Mouse (Mus musculus) CH12.LX (cell line): ENCODE measurements at regions not wholly inside any gene's neighbourhood (a gene's known extent, or its start where the extent isn't known, plus 50 kb on each side); places are given as distances from the start of the nearest gene placed in this dataset.

Experiments
- DNase-seq: peaks from one replicate; pipeline ENCODE4 v3.0.0-alpha.2; 2013; ENCODE audit errors: extremely low read depth
- H3K27ac ChIP-seq: 2 replicates; pipeline ENCODE4 v1.5.1; 2012; ENCODE audit warnings: low read depth, mild to moderate bottlenecking, control low read depth, moderate library complexity; ENCODE audit not compliant: insufficient read depth
- H3K27me3 ChIP-seq: replicated peaks from 2 replicates; pipeline ENCODE3; 2012; ENCODE audit warnings: inconsistent platforms
- H3K36me3 ChIP-seq, 2 experiments: replicated peaks in 1 of 2; 2 replicates each; pipeline versions ENCODE3 to v1.6.1; 2012; ENCODE audit warnings: inconsistent platforms in 1 of 2, low read length in 1 of 2, mild to moderate bottlenecking in 1 of 2, mixed read lengths in 1 of 2, moderate library complexity in 1 of 2; ENCODE audit not compliant: control insufficient read depth in 1 of 2, insufficient read depth in 1 of 2
- H3K4me1 ChIP-seq, 2 experiments: 2 replicates each; pipeline ENCODE4 v1.6.1; 2012; ENCODE audit warnings: inconsistent platforms in 1 of 2, moderate library complexity in 1 of 2; ENCODE audit not compliant: insufficient read depth in 2 of 2, control insufficient read depth in 1 of 2
- H3K4me2 ChIP-seq: 2 replicates; pipeline ENCODE4 v1.6.1; 2012; ENCODE audit warnings: low read depth, mild to moderate bottlenecking, control low read depth; ENCODE audit not compliant: poor library complexity, insufficient read depth, severe bottlenecking
- H3K4me3 ChIP-seq, 3 experiments: fragments of 150-350 bp in 1 of 3; sonication (generic) in 1 of 3; replicated peaks in 1 of 3; 2 replicates each; pipeline versions ENCODE3 to v1.5.1; 2011 to 2012; ENCODE audit warnings: low read depth in 2 of 3, low read length in 2 of 3, mild to moderate bottlenecking in 2 of 3, moderate library complexity in 2 of 3, control low read depth in 1 of 3, improper control_type of control experiment in 1 of 3, inconsistent platforms in 1 of 3, mixed read lengths in 1 of 3; ENCODE audit not compliant: poor library complexity in 1 of 3
- H3K79me2 ChIP-seq: replicated peaks from 2 replicates; pipeline ENCODE4 v1.6.1; 2012; ENCODE audit warnings: mild to moderate bottlenecking, moderate library complexity; ENCODE audit not compliant: control insufficient read depth, poor library complexity, insufficient read depth, severe bottlenecking; ENCODE audit errors: extremely low read depth
- H3K9ac ChIP-seq: 2 replicates; pipeline ENCODE4 v1.6.1; 2012; ENCODE audit warnings: low read depth, mild to moderate bottlenecking, control low read depth, moderate library complexity; ENCODE audit not compliant: insufficient read depth
- H3K9me3 ChIP-seq: replicated peaks from 2 replicates; pipeline ENCODE3; 2012; ENCODE audit warnings: low read length, inconsistent platforms, mixed read lengths
- CHD1 ChIP-seq: IDR thresholded peaks from 2 replicates; pipeline ENCODE4 v1.6.1; 2012; ENCODE audit warnings: low read depth, low read length, improper control_type of control experiment, inconsistent platforms
- ETS1 ChIP-seq: conservative IDR thresholded peaks from 2 replicates; pipeline ENCODE4 v1.6.1; 2012; ENCODE audit warnings: low read depth, mild to moderate bottlenecking, inconsistent platforms, low read length, improper control_type of control experiment, moderate library complexity
- IRF4 ChIP-seq: IDR thresholded peaks from 2 replicates; pipeline ENCODE4 v1.6.1; 2014; ENCODE audit warnings: low read depth, mild to moderate bottlenecking, inconsistent platforms, low read length, improper control_type of control experiment
- JUN ChIP-seq: IDR thresholded peaks from 2 replicates; pipeline ENCODE4 v1.6.1; 2011; ENCODE audit warnings: low read depth, mild to moderate bottlenecking, low read length, improper control_type of control experiment, moderate library complexity; ENCODE audit not compliant: insufficient read depth
- JUND ChIP-seq: conservative IDR thresholded peaks from 2 replicates; pipeline ENCODE4 v1.6.1; 2011; ENCODE audit warnings: low read depth, low read length, improper control_type of control experiment
- MAX ChIP-seq: IDR thresholded peaks from 2 replicates; pipeline ENCODE4 v1.6.1; 2011; ENCODE audit warnings: low read length, improper control_type of control experiment
- MEF2A ChIP-seq: IDR thresholded peaks from 2 replicates; pipeline ENCODE4 v1.6.1; 2014; ENCODE audit warnings: low read depth, mild to moderate bottlenecking, inconsistent platforms, low read length, improper control_type of control experiment, borderline replicate concordance
- MXI1 ChIP-seq: IDR thresholded peaks from 2 replicates; pipeline ENCODE4 v1.6.1; 2011; ENCODE audit warnings: mild to moderate bottlenecking, low read depth, low read length, improper control_type of control experiment
- NELFE ChIP-seq: IDR thresholded peaks from 2 replicates; pipeline ENCODE4 v1.6.1; 2011; ENCODE audit warnings: low read depth, low read length, improper control_type of control experiment
- NRF1 ChIP-seq: IDR thresholded peaks from 2 replicates; pipeline ENCODE4 v1.6.1; 2014; ENCODE audit warnings: low read depth, mild to moderate bottlenecking, inconsistent platforms, low read length, improper control_type of control experiment, moderate library complexity
- TBP ChIP-seq: conservative IDR thresholded peaks from 2 replicates; pipeline ENCODE4 v1.6.1; 2011; ENCODE audit warnings: low read depth, low read length, improper control_type of control experiment
- UBTF ChIP-seq: IDR thresholded peaks from 2 replicates; pipeline ENCODE4 v1.6.1; 2012; ENCODE audit warnings: low read depth, mild to moderate bottlenecking, inconsistent platforms, low read length, improper control_type of control experiment, moderate library complexity
- ZMIZ1 ChIP-seq: IDR thresholded peaks from 2 replicates; pipeline ENCODE4 v1.6.1; 2012; ENCODE audit warnings: low read depth, mild to moderate bottlenecking, inconsistent platforms, low read length, improper control_type of control experiment
- dilution Hi-C: fragments of 300-500 bp; cut with MboI; formaldehyde crosslinking; loops from 2 replicates; pipeline ENCODE4 v1.14.3; 2020; ENCODE audit warnings: low sequenced_read_pairs; ENCODE audit not compliant: extremely low pct_unique_long_range_greater_than_20kb, extremely low pct_ligation_motif_present
- in situ Hi-C: fragments of 300-500 bp; cut with MboI; formaldehyde crosslinking; loops from 3 replicates; pipeline ENCODE4 v1.14.3; 2019; ENCODE audit warnings: low sequenced_read_pairs, low pct_ligation_motif_present, low pct_unique_long_range_greater_than_20kb, mixed read lengths

DNA sequence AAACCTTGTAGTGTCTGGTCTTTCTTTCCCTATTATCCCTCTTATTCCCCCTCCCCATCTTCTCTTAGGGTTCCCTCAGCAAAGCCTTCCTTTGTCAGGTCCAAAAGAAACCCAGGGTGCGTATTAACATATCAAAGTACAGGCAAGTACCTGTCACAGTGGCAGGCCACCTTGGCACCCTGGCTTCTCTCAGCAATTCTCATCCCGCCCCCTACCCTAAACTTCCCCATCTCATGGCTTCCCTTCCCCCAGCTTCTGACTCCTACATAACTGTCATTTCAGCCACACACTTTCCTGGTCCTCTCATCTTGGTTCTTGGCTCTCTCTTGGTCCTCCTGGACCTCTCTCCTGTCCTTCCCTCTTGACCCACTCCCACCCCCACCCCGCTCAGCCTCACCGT lies 112.8 kb upstream of the Gdf10 start:
- Histone ChIP-seq H3K4me1 (peaks cover 3 to 18% of the 10 kb centered on the region in 2 experiments; a peak in 3 of 4 replicates), H3K27ac (no peak overlapping the region), H3K4me3 (no peak overlapping the region), H3K9ac (no peak overlapping the region), H3K27me3 (no peaks in the 10 kb centered on the region), H3K9me3 (no peaks in the 10 kb centered on the region), H3K79me2 (no peaks in the 10 kb centered on the region), H3K4me2 (no peak overlapping the region), H3K36me3 (no peaks in the 10 kb centered on the region)
- in situ Hi-C loops (no loop called here), dilution Hi-C loops (no loop called here)
- TF ChIP-seq JUND (no peak), MXI1 (no peak), NRF1 (no peak), JUN (no peak)
- no peak for DNase-seq

DNA sequence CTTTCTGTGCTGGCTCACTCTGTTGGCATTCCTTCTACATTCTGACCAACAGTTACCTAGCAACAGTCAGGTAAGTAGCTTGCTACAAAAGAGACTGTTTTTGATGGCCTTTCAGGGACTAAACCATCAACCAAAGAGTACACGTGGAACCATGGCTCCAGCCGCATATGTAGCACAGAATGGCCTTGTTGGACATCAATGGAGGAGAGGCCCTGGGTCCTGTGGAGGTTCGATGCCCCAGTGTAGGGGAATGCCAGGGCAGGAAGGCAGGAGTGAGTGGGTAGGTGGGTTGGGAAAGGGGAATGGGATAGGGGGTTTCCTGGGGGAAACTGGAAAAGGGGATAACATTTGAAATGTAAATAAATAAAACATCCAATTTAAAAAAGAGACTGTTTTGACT lies 112.1 kb upstream of the Gdf10 start:
- dilution Hi-C loops = no loop called here

DNA sequence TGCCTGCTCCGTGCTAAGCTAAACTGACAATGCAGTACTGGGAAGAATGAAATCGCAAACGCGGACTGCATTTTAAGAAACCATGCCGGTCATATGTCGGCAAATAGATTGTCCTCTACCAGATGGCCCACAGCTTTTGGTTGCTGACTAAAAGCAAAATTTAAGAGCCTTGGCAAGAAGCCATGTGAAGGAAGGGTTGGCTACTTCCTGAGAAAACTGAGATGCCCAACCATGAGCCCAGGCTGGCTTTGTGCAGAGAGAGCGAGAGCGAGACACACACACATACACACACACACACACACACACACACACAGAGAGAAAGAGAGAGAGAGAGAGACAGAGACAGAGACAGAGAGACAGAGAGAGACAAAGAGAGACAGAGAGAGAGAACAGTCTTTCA lies 111.1 kb upstream of the Gdf10 start:
- H3K27me3 ChIP-seq = no peaks in the 10 kb centered on the region
- in situ Hi-C loops = no loop called here
- dilution Hi-C loops = no loop called here
- no peaks in the 10 kb centered on the region for H3K79me2 ChIP-seq
- no peak overlapping the region for H3K9ac ChIP-seq
- no peaks in the 10 kb centered on the region for H3K36me3 ChIP-seq
- H3K4me3 ChIP-seq = no peak overlapping the region
- no peaks in the 10 kb centered on the region for H3K9me3 ChIP-seq
- peaks cover 3 to 18% of the 10 kb centered on the region in 2 experiments; a peak in 3 of 4 replicates for H3K4me1 ChIP-seq
- no peak for DNase-seq
- no peak overlapping the region for H3K27ac ChIP-seq
- no peak for TF ChIP-seq MEF2A
- TF ChIP-seq CHD1 = no peak
- TF ChIP-seq ZMIZ1 = no peak
- TF ChIP-seq UBTF = no peak
- TF ChIP-seq MAX = no peak
- no peak for TF ChIP-seq JUND
- TF ChIP-seq ETS1 = no peak
- H3K4me2 ChIP-seq = no peak overlapping the region

More for the DNA sequence above, 112.1 kb upstream of the Gdf10 start:
- Histone ChIP-seq H3K79me2 (no peaks in the 10 kb centered on the region), H3K4me2 (no peak overlapping the region), H3K9ac (no peak overlapping the region), H3K4me3 (no peak overlapping the region), H3K27me3 (no peaks in the 10 kb centered on the region), H3K4me1 (peaks cover 3 to 18% of the 10 kb centered on the region in 2 experiments; a peak in 3 of 4 replicates), H3K9me3 (no peaks in the 10 kb centered on the region), H3K36me3 (no peaks in the 10 kb centered on the region), H3K27ac (no peak overlapping the region)
- DNase-seq = no peak
- in situ Hi-C loops = no loop called here
- TF ChIP-seq TBP (no peak), NELFE (no peak), MXI1 (no peak), IRF4 (no peak)
